Mouse (Mus musculus) midbrain, embryonic 13.5 days (tissue): Measurements from ENCODE around the gene Cox7a2l. TPM values are rescaled to one million over a fixed set of nuclear protein-coding genes. Genes with fewer than 3 reads are reported as not detected.

ENCODE experiments used
- ATAC-seq: fragments of 200-750 bp; cut with Nextera tagmentation; 2 replicates; pipeline ENCODE4 v1.8.0; 2017; ENCODE audit warnings: mild to moderate bottlenecking, moderate TSS enrichment, moderate library complexity
- H3K27ac ChIP-seq: fragments of 300-500 bp; sonication (generic); 2 replicates; pipeline ENCODE4 v1.5.1; 2015; ENCODE audit warnings: inconsistent platforms, mild to moderate bottlenecking, moderate library complexity
- H3K27me3 ChIP-seq: fragments of 300-500 bp; sonication (generic); 2 replicates; pipeline ENCODE4 v1.6.1; 2015; ENCODE audit warnings: mild to moderate bottlenecking, inconsistent platforms
- H3K36me3 ChIP-seq: fragments of 300-500 bp; sonication (generic); 2 replicates; pipeline ENCODE4 v1.6.1; 2015; ENCODE audit warnings: mild to moderate bottlenecking, inconsistent platforms
- H3K4me1 ChIP-seq: fragments of 300-500 bp; sonication (generic); replicated peaks from 2 replicates; pipeline ENCODE4 v1.6.1; 2015; ENCODE audit warnings: inconsistent platforms
- H3K4me2 ChIP-seq: fragments of 300-500 bp; sonication (generic); replicated peaks from 2 replicates; pipeline ENCODE4 v1.6.1; 2015; ENCODE audit warnings: moderate library complexity, mild to moderate bottlenecking, inconsistent platforms
- H3K4me3 ChIP-seq: fragments of 300-500 bp; sonication (generic); replicated peaks from 2 replicates; pipeline ENCODE4 v1.5.1; 2015; ENCODE audit warnings: mild to moderate bottlenecking, inconsistent platforms
- H3K9ac ChIP-seq: fragments of 300-500 bp; sonication (generic); replicated peaks from 2 replicates; pipeline ENCODE4 v1.6.1; 2015; ENCODE audit warnings: mild to moderate bottlenecking, inconsistent platforms
- H3K9me3 ChIP-seq: fragments of 300-500 bp; sonication (generic); 2 replicates; pipeline ENCODE4 v1.6.1; 2016; ENCODE audit warnings: mild to moderate bottlenecking, inconsistent platforms
- WGBS: fragments of 180-500 bp; shearing (Covaris S2); methylation state at CpG from one replicate; pipeline ENCODE4 v1.1.7; 2015; 5-methylcytosine and 5-hydroxymethylcytosine counted together
- polyA plus RNA-seq: library from polyadenylated mRNA; unstranded; fragments of >200 nt; fragmentation: Nextera tagmentation; extraction: Ambion mirVana; gene quantifications from 2 replicates; pipeline ENCODE4 v1.2.1, GENCODE M21; 2015

The Cox7a2l gene
- polyA plus RNA-seq, 1 experiment from 2014 or later = 188 TPM

GRCm38 (mm10) chr17:83525596-83525995, 8.5 kb upstream of the Cox7a2l start:
- Histone ChIP-seq H3K27me3 (peaks cover 15% of the 10 kb centered on the region), H3K4me1 (peaks cover 31% of the 10 kb centered on the region), H3K9ac (no peak overlapping the region), H3K27ac (no peak overlapping the region), H3K4me3 (no peak overlapping the region), H3K4me2 (no peak overlapping the region), H3K9me3 (no peaks in the 10 kb centered on the region), H3K36me3 (no peaks in the 10 kb centered on the region)
- WGBS = under 1% methylated on average over 8 of the region's 8 CpGs
- no peak for ATAC-seq

- Histone ChIP-seq H3K4me3 (no peak overlapping the region), H3K9me3 (no peaks in the 10 kb centered on the region), H3K9ac (no peak overlapping the region), H3K36me3 (no peaks in the 10 kb centered on the region), H3K27me3 (peaks cover 15% of the 10 kb centered on the region), H3K4me1 (peaks cover 31% of the 10 kb centered on the region), H3K27ac (no peak overlapping the region), H3K4me2 (no peak overlapping the region)
- no peak for ATAC-seq
- WGBS = 54% methylated on average over 7 of the region's 7 CpGs
Measured at GRCm38 (mm10) chr17:83524753-83525152, 7.6 kb upstream of the Cox7a2l start.

- Histone ChIP-seq H3K4me2 (no peak overlapping the region), H3K27ac (no peak overlapping the region), H3K9me3 (no peaks in the 10 kb centered on the region), H3K4me1 (peaks cover 26% of the 10 kb centered on the region), H3K4me3 (no peak overlapping the region), H3K9ac (no peak overlapping the region), H3K36me3 (no peaks in the 10 kb centered on the region), H3K27me3 (peaks cover 7% of the 10 kb centered on the region)
- WGBS = 68% methylated on average over 7 of the region's 7 CpGs
- no peak for ATAC-seq
Measured at GRCm38 (mm10) chr17:83522590-83523379, 5.7 kb upstream of the Cox7a2l start.

- H3K4me3 ChIP-seq = no peak overlapping the region
- ATAC-seq = no peak
- WGBS = 90% methylated on average over 4 of the region's 4 CpGs
- H3K27me3 ChIP-seq = peaks cover 7% of the 10 kb centered on the region
- H3K4me2 ChIP-seq = no peak overlapping the region
- peaks cover 17% of the 10 kb centered on the region for H3K4me1 ChIP-seq
- no peaks in the 10 kb centered on the region for H3K36me3 ChIP-seq
- H3K9ac ChIP-seq = no peak overlapping the region
- no peak overlapping the region for H3K27ac ChIP-seq
- no peaks in the 10 kb centered on the region for H3K9me3 ChIP-seq
Measured at GRCm38 (mm10) chr17:83521881-83522280, 4.8 kb upstream of the Cox7a2l start.

GRCm38 (mm10) chr17:83514213-83514701, 2.9 kb downstream of the Cox7a2l start:
- Histone ChIP-seq H3K9ac (peak overlapping the region; percentile 89), H3K4me2 (peak overlapping the region; percentile 90), H3K9me3 (no peaks in the 10 kb centered on the region), H3K36me3 (no peaks in the 10 kb centered on the region), H3K4me3 (peak overlapping the region; percentile 95), H3K27me3 (no peaks in the 10 kb centered on the region), H3K4me1 (peaks cover 25% of the 10 kb centered on the region), H3K27ac (peak overlapping the region; percentile 66)
- peak; percentile 99 for ATAC-seq
- 1% methylated on average over 33 of the region's 33 CpGs for WGBS

GRCm38 (mm10) chr17:83513655-83514212, 3.4 kb downstream of the Cox7a2l start:
- ATAC-seq = peak; percentile 79
- 4% methylated on average over 24 of the region's 24 CpGs for WGBS
- Histone ChIP-seq H3K36me3 (no peaks in the 10 kb centered on the region), H3K9ac (peak overlapping the region; percentile 89), H3K27ac (peak overlapping the region; percentile 66), H3K4me3 (peak overlapping the region; percentile 95), H3K4me1 (peaks cover 25% of the 10 kb centered on the region), H3K27me3 (no peaks in the 10 kb centered on the region), H3K9me3 (no peaks in the 10 kb centered on the region), H3K4me2 (peak overlapping the region; percentile 90)

- ATAC-seq = no peak
- Histone ChIP-seq H3K27me3 (no peaks in the 10 kb centered on the region), H3K36me3 (no peaks in the 10 kb centered on the region; the same call in 1 of the 2 replicates), H3K4me2 (no peak overlapping the region), H3K27ac (no peak overlapping the region), H3K9me3 (no peaks in the 10 kb centered on the region), H3K4me1 (peaks cover 25% of the 10 kb centered on the region), H3K9ac (no peak overlapping the region), H3K4me3 (no peak overlapping the region)
- WGBS = 85% methylated on average over 3 of the region's 3 CpGs
Measured at GRCm38 (mm10) chr17:83512130-83512529, 5.0 kb downstream of the Cox7a2l start.

- Histone ChIP-seq H3K36me3 (peaks cover 43% of the 10 kb centered on the region), H3K4me2 (no peak overlapping the region), H3K27me3 (no peaks in the 10 kb centered on the region), H3K4me3 (no peak overlapping the region), H3K9ac (no peak overlapping the region), H3K27ac (no peak overlapping the region), H3K4me1 (no peaks in the 10 kb centered on the region), H3K9me3 (no peaks in the 10 kb centered on the region; the same call in 1 of the 2 replicates)
- ATAC-seq = no peak
- WGBS = 95% methylated on average over 2 of the region's 2 CpGs
Measured at GRCm38 (mm10) chr17:83503693-83504092, 13.4 kb downstream of the Cox7a2l start.

GRCm38 (mm10) chr17:83499692-83500091, 17.4 kb downstream of the Cox7a2l start:
- H3K4me1 ChIP-seq = no peaks in the 10 kb centered on the region
- peaks cover 11% of the 10 kb centered on the region; the same call in 1 of the 2 replicates for H3K9me3 ChIP-seq
- no peak for ATAC-seq
- H3K27ac ChIP-seq = no peak overlapping the region
- H3K36me3 ChIP-seq = peaks cover 62% of the 10 kb centered on the region
- H3K4me2 ChIP-seq = no peak overlapping the region
- WGBS = 91% methylated on average over 4 of the region's 4 CpGs
- H3K27me3 ChIP-seq = no peaks in the 10 kb centered on the region
- H3K9ac ChIP-seq = no peak overlapping the region
- H3K4me3 ChIP-seq = no peak overlapping the region

- Histone ChIP-seq H3K9ac (no peak overlapping the region), H3K27me3 (no peaks in the 10 kb centered on the region), H3K36me3 (peaks cover 62% of the 10 kb centered on the region), H3K9me3 (peaks cover 11% of the 10 kb centered on the region; the same call in 1 of the 2 replicates), H3K27ac (no peak overlapping the region), H3K4me1 (no peaks in the 10 kb centered on the region), H3K4me3 (no peak overlapping the region), H3K4me2 (no peak overlapping the region)
- no peak for ATAC-seq
- WGBS = 96% methylated on average over 5 of the region's 5 CpGs
Measured at GRCm38 (mm10) chr17:83498889-83499288, 18.2 kb downstream of the Cox7a2l start.

- H3K4me3 ChIP-seq = no peak overlapping the region
- 61% methylated on average over 3 of the region's 3 CpGs for WGBS
- peak; percentile 32; the same call in 1 of the 2 replicates for ATAC-seq
Measured at GRCm38 (mm10) chr17:83487762-83488161, 29.4 kb downstream of the Cox7a2l start.

GRCm38 (mm10) chr17:83483784-83484183, 33.3 kb downstream of the Cox7a2l start:
- no peaks in the 10 kb centered on the region for H3K27me3 ChIP-seq
- H3K9me3 ChIP-seq = no peaks in the 10 kb centered on the region
- no peaks in the 10 kb centered on the region for H3K4me1 ChIP-seq
- H3K36me3 ChIP-seq = peaks cover 27% of the 10 kb centered on the region
- 68% methylated on average over 2 of the region's 2 CpGs for WGBS
- H3K4me3 ChIP-seq = no peak overlapping the region
- H3K4me2 ChIP-seq = no peak overlapping the region
- ATAC-seq = peak; percentile 43; the same call in 1 of the 2 replicates
- H3K27ac ChIP-seq = no peak overlapping the region
- H3K9ac ChIP-seq = no peak overlapping the region

More at GRCm38 (mm10) chr17:83487762-83488161, 29.4 kb downstream of the Cox7a2l start:
- Histone ChIP-seq H3K9me3 (0 out of 2 replicates have a peak, but pooled peaks cover 2% of the 10 kb centered on the region), H3K27ac (no peak overlapping the region), H3K9ac (no peak overlapping the region), H3K4me2 (no peak overlapping the region), H3K27me3 (no peaks in the 10 kb centered on the region), H3K36me3 (0 out of 2 replicates have a peak, but pooled peaks cover 4% of the 10 kb centered on the region), H3K4me1 (no peaks in the 10 kb centered on the region)
